Mouse (Mus musculus): ENCODE data around the gene Rab21. TPM values are rescaled to one million over a fixed set of nuclear protein-coding genes. Genes with fewer than 3 reads are reported as not detected.

The Rab21 gene
- polyA plus RNA-seq, 1 experiment from 2014 or later: 7.4 TPM

GRCm38 (mm10) chr10:115346444-115346843 lies 31.1 kb upstream of the Rab21 start:
- H3K9me3 ChIP-seq (ENCODE audit: low read depth, low read length): no peaks in the 10 kb centered on the region
- no peaks in the 10 kb centered on the region for H3K27me3 ChIP-seq (ENCODE audit: insufficient read depth, low read length)

DNA sequence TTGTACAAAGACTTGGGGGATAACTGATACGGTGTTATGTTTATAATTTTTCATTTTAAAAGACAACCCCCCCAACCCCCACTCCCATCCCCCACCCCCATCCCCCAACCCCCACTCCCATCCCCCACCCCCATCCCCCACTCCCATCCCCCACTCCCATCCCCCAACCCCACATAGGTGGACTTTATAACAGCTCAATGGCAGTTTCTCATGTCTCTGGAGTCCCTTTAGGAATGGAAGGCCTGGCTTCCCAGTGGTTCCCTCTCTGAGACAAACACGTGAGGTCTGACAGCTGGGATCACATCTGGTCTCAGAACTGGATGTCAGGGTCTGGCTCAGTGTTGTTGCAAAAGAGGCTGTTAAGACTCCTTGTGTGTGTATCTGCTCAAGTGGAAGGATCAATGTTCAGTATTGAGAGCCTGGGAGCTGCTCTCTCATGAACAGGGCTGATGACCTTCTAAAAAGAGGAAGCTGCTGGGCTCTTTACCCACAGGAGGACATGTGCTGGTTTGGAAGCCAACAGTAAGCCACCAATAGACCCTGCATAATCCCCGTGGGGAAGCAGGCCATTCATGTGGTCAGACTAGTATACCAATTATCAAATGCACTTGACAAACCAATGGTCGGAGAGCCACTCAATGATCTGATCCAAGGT lies 27.5 kb upstream of the Rab21 start:
- Histone ChIP-seq H3K27ac (ENCODE audit: low read depth) (no peak overlapping the region), H3K4me1 (ENCODE audit: insufficient read depth) (no peaks in the 10 kb centered on the region), H3K4me3 (ENCODE audit: low read depth, low read length) (no peak overlapping the region), H3K4me2 (no peak overlapping the region), H3K27me3 (ENCODE audit: insufficient read depth, low read length) (no peaks in the 10 kb centered on the region), H3K9me3 (ENCODE audit: low read depth, low read length) (no peaks in the 10 kb centered on the region), H3K36me3 (ENCODE audit: insufficient read depth) (peaks cover 27% of the 10 kb centered on the region; the same call in 1 of the 2 replicates), H3K9ac (no peak overlapping the region)
- WGBS: 88% methylated on average over 4 of the region's 4 CpGs
- no peak for DNase-seq
- ATAC-seq (ENCODE audit: insufficient read depth): no peak
- TF ChIP-seq CTCF (IDR thresholded peaks at IDR 0.05; ENCODE audit: low read depth): no peak

More at GRCm38 (mm10) chr10:115346444-115346843, 31.1 kb upstream of the Rab21 start:
- Histone ChIP-seq H3K9ac (no peak overlapping the region), H3K4me1 (ENCODE audit: insufficient read depth) (no peaks in the 10 kb centered on the region), H3K4me3 (ENCODE audit: low read depth, low read length) (no peak overlapping the region), H3K27ac (ENCODE audit: low read depth) (no peak overlapping the region), H3K4me2 (no peak overlapping the region), H3K36me3 (ENCODE audit: insufficient read depth) (peaks cover 20% of the 10 kb centered on the region; the same call in 1 of the 2 replicates)
- ATAC-seq (ENCODE audit: insufficient read depth) (no peak), DNase-seq (no peak)
- TF ChIP-seq CTCF (IDR thresholded peaks at IDR 0.05; ENCODE audit: low read depth): no peak

DNA sequence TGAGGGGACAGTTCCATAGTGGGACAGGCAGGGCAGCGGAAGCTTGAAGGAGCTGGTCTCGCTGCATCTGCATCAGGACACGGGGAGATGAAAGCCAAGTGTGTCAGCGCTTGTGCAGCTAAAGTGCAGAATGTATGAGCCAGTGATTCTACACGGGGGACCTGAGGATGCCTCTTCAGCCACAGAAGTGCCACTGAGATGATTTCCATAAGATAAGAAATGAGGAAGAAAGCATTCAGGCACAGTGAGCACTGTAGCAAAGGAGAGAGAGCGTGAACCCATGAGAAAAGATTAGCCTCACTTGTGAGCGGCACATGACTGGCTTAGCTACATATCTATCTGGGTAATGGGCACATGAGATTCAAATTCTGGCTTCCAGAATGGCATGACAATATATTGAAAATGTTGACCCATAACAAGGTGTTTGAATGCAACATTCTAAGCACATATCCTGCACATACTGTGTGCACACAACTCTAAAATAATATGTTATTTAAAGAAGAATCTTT lies 24.5 kb upstream of the Rab21 start:
- H3K36me3 ChIP-seq (ENCODE audit: insufficient read depth): peaks cover 18% of the 10 kb centered on the region; the same call in 1 of the 2 replicates
- 87% methylated on average over 7 of the region's 7 CpGs for WGBS
- ATAC-seq (ENCODE audit: insufficient read depth) (no peak), DNase-seq (no peak)
- H3K4me2 ChIP-seq: no peak overlapping the region
- no peak overlapping the region for H3K9ac ChIP-seq
- H3K4me3 ChIP-seq (ENCODE audit: low read depth, low read length): no peak overlapping the region
- TF ChIP-seq CTCF (IDR thresholded peaks at IDR 0.05; ENCODE audit: low read depth): no peak
- H3K27me3 ChIP-seq (ENCODE audit: insufficient read depth, low read length): no peaks in the 10 kb centered on the region
- no peak overlapping the region for H3K27ac ChIP-seq (ENCODE audit: low read depth)
- H3K9me3 ChIP-seq (ENCODE audit: low read depth, low read length): no peaks in the 10 kb centered on the region
- no peaks in the 10 kb centered on the region for H3K4me1 ChIP-seq (ENCODE audit: insufficient read depth)

DNA sequence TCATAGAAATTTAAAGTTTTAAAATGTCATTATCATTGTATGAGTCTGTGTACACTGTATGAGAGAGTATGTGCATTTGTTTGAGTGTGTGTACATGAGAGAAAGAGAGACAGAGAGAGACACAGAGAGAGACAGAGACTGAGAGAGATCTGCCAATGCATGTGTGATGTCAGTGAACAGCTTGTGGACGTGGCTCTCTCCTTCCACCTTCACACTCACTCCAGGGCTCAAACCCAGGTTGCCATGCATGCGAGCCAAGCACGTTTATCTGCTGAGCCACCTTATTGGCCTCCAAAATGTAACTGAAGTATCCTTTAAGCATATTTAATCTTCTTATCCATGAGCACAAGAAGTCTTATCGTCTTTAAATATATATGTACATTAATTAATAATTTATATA lies 21.5 kb upstream of the Rab21 start:
- no peak overlapping the region for H3K27ac ChIP-seq (ENCODE audit: low read depth)
- H3K27me3 ChIP-seq (ENCODE audit: insufficient read depth, low read length): no peaks in the 10 kb centered on the region
- ATAC-seq (ENCODE audit: insufficient read depth) (no peak), DNase-seq (no peak)
- 72% methylated on average over 4 of the region's 4 CpGs for WGBS
- H3K9ac ChIP-seq: no peak overlapping the region
- H3K4me1 ChIP-seq (ENCODE audit: insufficient read depth): no peaks in the 10 kb centered on the region
- H3K4me2 ChIP-seq: no peak overlapping the region
- H3K9me3 ChIP-seq (ENCODE audit: low read depth, low read length): no peaks in the 10 kb centered on the region
- H3K4me3 ChIP-seq (ENCODE audit: low read depth, low read length): no peak overlapping the region
- H3K36me3 ChIP-seq (ENCODE audit: insufficient read depth): peaks cover 12% of the 10 kb centered on the region; the same call in 1 of the 2 replicates
- TF ChIP-seq CTCF (IDR thresholded peaks at IDR 0.05; ENCODE audit: low read depth): no peak

DNA sequence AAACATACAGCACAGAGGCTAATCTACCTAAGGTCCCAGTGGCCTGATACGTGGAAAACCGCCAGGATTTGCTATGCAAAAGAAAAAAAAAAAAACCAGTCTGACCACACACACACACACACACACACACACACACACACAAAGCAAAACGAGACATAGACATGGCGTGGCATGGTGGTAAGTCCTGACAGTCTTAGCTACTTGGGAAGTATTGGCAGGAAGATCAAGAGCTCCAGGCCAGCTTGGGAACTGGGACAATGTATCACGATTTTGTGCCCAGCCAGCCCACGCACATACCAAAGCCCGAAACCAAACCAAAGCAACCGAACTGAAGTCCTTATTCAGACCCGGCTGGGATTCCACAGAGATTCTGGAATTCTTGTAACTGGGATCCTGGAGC lies 18.1 kb upstream of the Rab21 start:
- Histone ChIP-seq H3K9me3 (ENCODE audit: low read depth, low read length) (no peaks in the 10 kb centered on the region), H3K4me1 (ENCODE audit: insufficient read depth) (no peaks in the 10 kb centered on the region), H3K4me2 (no peak overlapping the region), H3K27me3 (ENCODE audit: insufficient read depth, low read length) (no peaks in the 10 kb centered on the region), H3K27ac (ENCODE audit: low read depth) (no peak overlapping the region), H3K9ac (no peak overlapping the region), H3K36me3 (ENCODE audit: insufficient read depth) (no peaks in the 10 kb centered on the region), H3K4me3 (ENCODE audit: low read depth, low read length) (no peak overlapping the region)
- TF ChIP-seq CTCF (IDR thresholded peaks at IDR 0.05; ENCODE audit: low read depth): no peak
- no peak for DNase-seq
- ATAC-seq (ENCODE audit: insufficient read depth): no peak
- 70% methylated on average over 9 of the region's 9 CpGs for WGBS

- no peak overlapping the region for H3K9ac ChIP-seq
- no peak for TF ChIP-seq CTCF (IDR thresholded peaks at IDR 0.05; ENCODE audit: low read depth)
These were observed 17.6 kb upstream of the Rab21 start for GRCm38 (mm10) chr10:115332997-115333396.

GRCm38 (mm10) chr10:115332420-115332952 lies 17.1 kb upstream of the Rab21 start:
- H3K27ac ChIP-seq (ENCODE audit: low read depth): no peak overlapping the region
- no peak for TF ChIP-seq CTCF (IDR thresholded peaks at IDR 0.05; ENCODE audit: low read depth)
- no peaks in the 10 kb centered on the region for H3K9me3 ChIP-seq (ENCODE audit: low read depth, low read length)
- H3K4me2 ChIP-seq: no peak overlapping the region
- 81% methylated on average over 8 of the region's 8 CpGs for WGBS
- no peaks in the 10 kb centered on the region for H3K4me1 ChIP-seq (ENCODE audit: insufficient read depth)
- no peaks in the 10 kb centered on the region for H3K36me3 ChIP-seq (ENCODE audit: insufficient read depth)
- H3K4me3 ChIP-seq (ENCODE audit: low read depth, low read length): no peak overlapping the region
- H3K27me3 ChIP-seq (ENCODE audit: insufficient read depth, low read length): no peaks in the 10 kb centered on the region
- H3K9ac ChIP-seq: no peak overlapping the region
- ATAC-seq (ENCODE audit: insufficient read depth) (no peak), DNase-seq (no peak)

More at GRCm38 (mm10) chr10:115332997-115333396, 17.6 kb upstream of the Rab21 start:
- WGBS: 86% methylated on average over 4 of the region's 4 CpGs
- H3K4me3 ChIP-seq (ENCODE audit: low read depth, low read length): no peak overlapping the region
- no peaks in the 10 kb centered on the region for H3K9me3 ChIP-seq (ENCODE audit: low read depth, low read length)
- no peaks in the 10 kb centered on the region for H3K27me3 ChIP-seq (ENCODE audit: insufficient read depth, low read length)
- no peaks in the 10 kb centered on the region for H3K36me3 ChIP-seq (ENCODE audit: insufficient read depth)
- no peak overlapping the region for H3K27ac ChIP-seq (ENCODE audit: low read depth)
- H3K4me1 ChIP-seq (ENCODE audit: insufficient read depth): no peaks in the 10 kb centered on the region
- H3K4me2 ChIP-seq: no peak overlapping the region
- DNase-seq: no peak
- no peak for ATAC-seq (ENCODE audit: insufficient read depth)

Measured in lung, embryonic 14.5 days (tissue).